Mouse (Mus musculus): Measurements from ENCODE around the gene Tmem94. TPM values are rescaled to one million over a fixed set of nuclear protein-coding genes. Genes with fewer than 3 reads are reported as not detected.
A peak's percentile ranks its signal among the peaks of the same experiment; 100 is the strongest.
"Not testable (repeated sequence)": the region's sequence is repeated elsewhere in the genome, so short reads cannot be mapped to it uniquely, and the experiment has no call there.

Tmem94 gene
- polyA plus RNA-seq, 1 experiment from 2014 or later = 22.9 TPM

GRCm38 (mm10) chr11:115752653-115753052 is 12.6 kb upstream of the Tmem94 start:
- no peak for ATAC-seq (replicated peaks; ENCODE audit: insufficient number of reproducible peaks, low FRiP score, low TSS enrichment)
- Histone ChIP-seq H3K4me1 (ENCODE audit: control insufficient read depth, insufficient read depth, low read length) (no peaks in the 10 kb centered on the region), H3K4me2 (no peak overlapping the region), H3K27me3 (ENCODE audit: control insufficient read depth, insufficient read depth, low read length) (no peaks in the 10 kb centered on the region), H3K9ac (ENCODE audit: low read depth, low read length) (no peak overlapping the region), H3K9me3 (replicated peaks; ENCODE audit: control insufficient read depth, low read length) (no peaks in the 10 kb centered on the region), H3K4me3 (ENCODE audit: low read depth, low read length) (no peak overlapping the region), H3K27ac (ENCODE audit: low read depth, low read length) (no peak overlapping the region), H3K36me3 (ENCODE audit: control insufficient read depth, insufficient read depth, low read length) (no peaks in the 10 kb centered on the region)
- WGBS (ENCODE audit: insufficient replicate concordance) = 73% methylated on average over 7 of the region's 7 CpGs

GRCm38 (mm10) chr11:115753485-115753884 is 11.7 kb upstream of the Tmem94 start:
- ATAC-seq (replicated peaks; ENCODE audit: insufficient number of reproducible peaks, low FRiP score, low TSS enrichment) = no peak
- Histone ChIP-seq H3K9ac (ENCODE audit: low read depth, low read length) (no peak overlapping the region), H3K27ac (ENCODE audit: low read depth, low read length) (no peak overlapping the region), H3K4me3 (ENCODE audit: low read depth, low read length) (no peak overlapping the region), H3K4me2 (no peak overlapping the region), H3K27me3 (ENCODE audit: control insufficient read depth, insufficient read depth, low read length) (no peaks in the 10 kb centered on the region), H3K4me1 (ENCODE audit: control insufficient read depth, insufficient read depth, low read length) (no peaks in the 10 kb centered on the region), H3K36me3 (ENCODE audit: control insufficient read depth, insufficient read depth, low read length) (no peaks in the 10 kb centered on the region), H3K9me3 (replicated peaks; ENCODE audit: control insufficient read depth, low read length) (no peaks in the 10 kb centered on the region)
- WGBS (ENCODE audit: insufficient replicate concordance) = 58% methylated on average over 4 of the region's 4 CpGs

- not testable (repeated sequence) for H3K27ac ChIP-seq (ENCODE audit: low read depth, low read length); H3K9me3 ChIP-seq (replicated peaks; ENCODE audit: control insufficient read depth, low read length); H3K4me1 ChIP-seq (ENCODE audit: control insufficient read depth, insufficient read depth, low read length); H3K4me2 ChIP-seq; ATAC-seq (replicated peaks; ENCODE audit: insufficient number of reproducible peaks, low FRiP score, low TSS enrichment); H3K36me3 ChIP-seq (ENCODE audit: control insufficient read depth, insufficient read depth, low read length); H3K4me3 ChIP-seq (ENCODE audit: low read depth, low read length); H3K9ac ChIP-seq (ENCODE audit: low read depth, low read length); H3K27me3 ChIP-seq (ENCODE audit: control insufficient read depth, insufficient read depth, low read length)
- WGBS (ENCODE audit: insufficient replicate concordance) = 90% methylated on average over 7 of the region's 7 CpGs
Measured at GRCm38 (mm10) chr11:115762176-115762575, 3.1 kb upstream of the Tmem94 start.

GRCm38 (mm10) chr11:115764698-115765097 is 535 bp upstream of the Tmem94 start:
- 31% methylated on average over 2 of the region's 2 CpGs for WGBS (ENCODE audit: insufficient replicate concordance)
- ATAC-seq (replicated peaks; ENCODE audit: insufficient number of reproducible peaks, low FRiP score, low TSS enrichment) = no peak
- Histone ChIP-seq H3K27ac (ENCODE audit: low read depth, low read length) (0 out of 2 replicates have a peak overlapping the region, but pooled peaks have one; percentile 22), H3K27me3 (ENCODE audit: control insufficient read depth, insufficient read depth, low read length) (no peaks in the 10 kb centered on the region), H3K4me1 (ENCODE audit: control insufficient read depth, insufficient read depth, low read length) (peaks cover 19% of the 10 kb centered on the region), H3K9me3 (replicated peaks; ENCODE audit: control insufficient read depth, low read length) (no peaks in the 10 kb centered on the region), H3K36me3 (ENCODE audit: control insufficient read depth, insufficient read depth, low read length) (no peaks in the 10 kb centered on the region), H3K4me3 (ENCODE audit: low read depth, low read length) (peak overlapping the region; percentile 70), H3K4me2 (peak overlapping the region; percentile 76), H3K9ac (ENCODE audit: low read depth, low read length) (0 out of 2 replicates have a peak overlapping the region, but pooled peaks have one; percentile 93)

GRCm38 (mm10) chr11:115765607-115766141 is 441 bp downstream of the Tmem94 start:
- H3K9me3 ChIP-seq (replicated peaks; ENCODE audit: control insufficient read depth, low read length) = no peaks in the 10 kb centered on the region
- H3K4me1 ChIP-seq (ENCODE audit: control insufficient read depth, insufficient read depth, low read length) = peaks cover 25% of the 10 kb centered on the region
- no peaks in the 10 kb centered on the region for H3K27me3 ChIP-seq (ENCODE audit: control insufficient read depth, insufficient read depth, low read length)
- peak overlapping the region; percentile 93 for H3K9ac ChIP-seq (ENCODE audit: low read depth, low read length)
- H3K4me3 ChIP-seq (ENCODE audit: low read depth, low read length) = peak overlapping the region; percentile 70
- H3K36me3 ChIP-seq (ENCODE audit: control insufficient read depth, insufficient read depth, low read length) = no peaks in the 10 kb centered on the region
- WGBS (ENCODE audit: insufficient replicate concordance) = 0% methylated on average over 34 of the region's 34 CpGs
- H3K4me2 ChIP-seq = peak overlapping the region; percentile 76
- ATAC-seq (replicated peaks; ENCODE audit: insufficient number of reproducible peaks, low FRiP score, low TSS enrichment) = peak; percentile 75
- peak overlapping the region; percentile 93 for H3K27ac ChIP-seq (ENCODE audit: low read depth, low read length)

- Histone ChIP-seq H3K4me3 (ENCODE audit: low read depth, low read length) (peak overlapping the region; percentile 70), H3K27ac (ENCODE audit: low read depth, low read length) (peak overlapping the region; percentile 93), H3K27me3 (ENCODE audit: control insufficient read depth, insufficient read depth, low read length) (no peaks in the 10 kb centered on the region), H3K36me3 (ENCODE audit: control insufficient read depth, insufficient read depth, low read length) (no peaks in the 10 kb centered on the region), H3K9me3 (replicated peaks; ENCODE audit: control insufficient read depth, low read length) (no peaks in the 10 kb centered on the region), H3K4me2 (peak overlapping the region; percentile 76), H3K4me1 (ENCODE audit: control insufficient read depth, insufficient read depth, low read length) (peaks cover 25% of the 10 kb centered on the region), H3K9ac (ENCODE audit: low read depth, low read length) (peak overlapping the region; percentile 93)
- WGBS (ENCODE audit: insufficient replicate concordance) = 37% methylated on average over 13 of the region's 13 CpGs
- no peak for ATAC-seq (replicated peaks; ENCODE audit: insufficient number of reproducible peaks, low FRiP score, low TSS enrichment)
Measured at GRCm38 (mm10) chr11:115766356-115766943, 1.2 kb downstream of the Tmem94 start.

- Histone ChIP-seq H3K27ac (ENCODE audit: low read depth, low read length) (peak overlapping the region; percentile 93), H3K27me3 (ENCODE audit: control insufficient read depth, insufficient read depth, low read length) (no peaks in the 10 kb centered on the region), H3K4me1 (ENCODE audit: control insufficient read depth, insufficient read depth, low read length) (peaks cover 25% of the 10 kb centered on the region), H3K4me2 (peak overlapping the region; percentile 76), H3K9ac (ENCODE audit: low read depth, low read length) (peak overlapping the region; percentile 93), H3K36me3 (ENCODE audit: control insufficient read depth, insufficient read depth, low read length) (no peaks in the 10 kb centered on the region), H3K4me3 (ENCODE audit: low read depth, low read length) (peak overlapping the region; percentile 70), H3K9me3 (replicated peaks; ENCODE audit: control insufficient read depth, low read length) (no peaks in the 10 kb centered on the region)
- 75% methylated on average over 8 of the region's 8 CpGs for WGBS (ENCODE audit: insufficient replicate concordance)
- no peak for ATAC-seq (replicated peaks; ENCODE audit: insufficient number of reproducible peaks, low FRiP score, low TSS enrichment)
Measured at GRCm38 (mm10) chr11:115766981-115767380, 1.7 kb downstream of the Tmem94 start.

GRCm38 (mm10) chr11:115768896-115769295 is 3.7 kb downstream of the Tmem94 start:
- Histone ChIP-seq H3K27me3 (ENCODE audit: control insufficient read depth, insufficient read depth, low read length) (no peaks in the 10 kb centered on the region), H3K27ac (ENCODE audit: low read depth, low read length) (peak overlapping the region; percentile 80), H3K4me1 (ENCODE audit: control insufficient read depth, insufficient read depth, low read length) (peaks cover 25% of the 10 kb centered on the region), H3K9ac (ENCODE audit: low read depth, low read length) (no peak overlapping the region), H3K4me3 (ENCODE audit: low read depth, low read length) (no peak overlapping the region), H3K4me2 (no peak overlapping the region), H3K9me3 (replicated peaks; ENCODE audit: control insufficient read depth, low read length) (no peaks in the 10 kb centered on the region), H3K36me3 (ENCODE audit: control insufficient read depth, insufficient read depth, low read length) (0 out of 2 replicates have a peak, but pooled peaks cover 3% of the 10 kb centered on the region)
- no peak for ATAC-seq (replicated peaks; ENCODE audit: insufficient number of reproducible peaks, low FRiP score, low TSS enrichment)
- WGBS (ENCODE audit: insufficient replicate concordance) = 69% methylated on average over 3 of the region's 3 CpGs

- Histone ChIP-seq H3K9me3 (replicated peaks; ENCODE audit: control insufficient read depth, low read length) (no peaks in the 10 kb centered on the region), H3K4me1 (ENCODE audit: control insufficient read depth, insufficient read depth, low read length) (peaks cover 49% of the 10 kb centered on the region), H3K9ac (ENCODE audit: low read depth, low read length) (no peak overlapping the region), H3K4me3 (ENCODE audit: low read depth, low read length) (no peak overlapping the region), H3K27me3 (ENCODE audit: control insufficient read depth, insufficient read depth, low read length) (no peaks in the 10 kb centered on the region), H3K4me2 (no peak overlapping the region), H3K36me3 (ENCODE audit: control insufficient read depth, insufficient read depth, low read length) (0 out of 2 replicates have a peak, but pooled peaks cover 3% of the 10 kb centered on the region), H3K27ac (ENCODE audit: low read depth, low read length) (0 out of 2 replicates have a peak overlapping the region, but pooled peaks have one; percentile 12)
- no peak for ATAC-seq (replicated peaks; ENCODE audit: insufficient number of reproducible peaks, low FRiP score, low TSS enrichment)
- WGBS (ENCODE audit: insufficient replicate concordance) = 53% methylated on average over 4 of the region's 4 CpGs
Measured at GRCm38 (mm10) chr11:115774653-115775052, 9.4 kb downstream of the Tmem94 start.

Measured in heart, embryonic 11.5 days (tissue).